Mouse (Mus musculus) midbrain, embryonic 13.5 days (tissue): ENCODE results near the gene Sema3f. TPM values are rescaled to one million over a fixed set of nuclear protein-coding genes. Genes with fewer than 3 reads are reported as not detected.

Experiments
- ATAC-seq: fragments of 200-750 bp; cut with Nextera tagmentation; 2 replicates; pipeline ENCODE4 v1.8.0; 2017; ENCODE audit warnings: mild to moderate bottlenecking, moderate TSS enrichment, moderate library complexity
- H3K27ac ChIP-seq: fragments of 300-500 bp; sonication (generic); 2 replicates; pipeline ENCODE4 v1.5.1; 2015; ENCODE audit warnings: inconsistent platforms, mild to moderate bottlenecking, moderate library complexity
- H3K27me3 ChIP-seq: fragments of 300-500 bp; sonication (generic); 2 replicates; pipeline ENCODE4 v1.6.1; 2015; ENCODE audit warnings: mild to moderate bottlenecking, inconsistent platforms
- H3K36me3 ChIP-seq: fragments of 300-500 bp; sonication (generic); 2 replicates; pipeline ENCODE4 v1.6.1; 2015; ENCODE audit warnings: mild to moderate bottlenecking, inconsistent platforms
- H3K4me1 ChIP-seq: fragments of 300-500 bp; sonication (generic); replicated peaks from 2 replicates; pipeline ENCODE4 v1.6.1; 2015; ENCODE audit warnings: inconsistent platforms
- H3K4me2 ChIP-seq: fragments of 300-500 bp; sonication (generic); replicated peaks from 2 replicates; pipeline ENCODE4 v1.6.1; 2015; ENCODE audit warnings: moderate library complexity, mild to moderate bottlenecking, inconsistent platforms
- H3K4me3 ChIP-seq: fragments of 300-500 bp; sonication (generic); replicated peaks from 2 replicates; pipeline ENCODE4 v1.5.1; 2015; ENCODE audit warnings: mild to moderate bottlenecking, inconsistent platforms
- H3K9ac ChIP-seq: fragments of 300-500 bp; sonication (generic); replicated peaks from 2 replicates; pipeline ENCODE4 v1.6.1; 2015; ENCODE audit warnings: mild to moderate bottlenecking, inconsistent platforms
- H3K9me3 ChIP-seq: fragments of 300-500 bp; sonication (generic); 2 replicates; pipeline ENCODE4 v1.6.1; 2016; ENCODE audit warnings: mild to moderate bottlenecking, inconsistent platforms
- WGBS: fragments of 180-500 bp; shearing (Covaris S2); methylation state at CpG from one replicate; pipeline ENCODE4 v1.1.7; 2015; 5-methylcytosine and 5-hydroxymethylcytosine counted together
- polyA plus RNA-seq: library from polyadenylated mRNA; unstranded; fragments of >200 nt; fragmentation: Nextera tagmentation; extraction: Ambion mirVana; gene quantifications from 2 replicates; pipeline ENCODE4 v1.2.1, GENCODE M21; 2015

The Sema3f gene
- polyA plus RNA-seq, 1 experiment from 2014 or later = 24.6 TPM

DNA sequence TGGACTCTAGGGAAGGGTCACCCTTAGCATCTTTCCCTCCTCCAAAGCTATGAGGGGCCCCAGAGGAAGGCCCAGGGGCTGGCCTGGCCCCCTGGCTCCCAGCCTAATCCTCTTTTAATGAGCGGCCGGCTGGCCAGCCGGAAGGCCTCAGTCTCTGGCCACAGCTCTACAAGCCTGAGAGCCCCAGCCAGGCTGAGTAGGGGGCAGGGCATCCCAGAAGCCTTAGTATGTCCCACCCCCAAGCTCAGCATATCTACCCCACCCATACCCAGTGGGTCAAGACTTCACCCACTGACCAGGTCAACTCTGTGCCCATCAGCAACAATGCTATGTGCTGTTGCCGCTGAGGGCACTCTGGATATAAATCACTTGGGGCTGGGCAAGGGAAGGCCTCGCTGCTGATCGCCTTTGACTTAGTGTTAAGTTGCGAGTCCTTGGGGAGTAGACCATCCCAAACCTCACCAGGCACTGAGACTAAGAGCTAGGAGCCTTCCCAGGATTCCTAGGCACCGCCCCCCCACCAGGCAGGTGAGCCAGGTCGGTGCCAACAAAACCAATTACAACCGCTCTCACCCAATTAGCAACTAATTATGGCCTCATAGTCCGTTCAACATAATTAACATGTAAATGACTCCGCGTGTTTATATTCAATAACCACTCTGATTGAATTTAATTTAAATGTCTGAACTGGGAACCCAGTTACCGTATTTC, 12.3 kb downstream of the Sema3f start:
- H3K27me3 ChIP-seq = no peaks in the 10 kb centered on the region
- no peaks in the 10 kb centered on the region for H3K9me3 ChIP-seq
- H3K4me2 ChIP-seq = peak overlapping the region; percentile 40
- H3K4me3 ChIP-seq = no peak overlapping the region
- WGBS = 7% methylated on average over 14 of the region's 14 CpGs
- peaks cover 28% of the 10 kb centered on the region for H3K36me3 ChIP-seq
- H3K9ac ChIP-seq = peak overlapping the region; percentile 50; the same call in 1 of the 2 replicates
- peak; percentile 35; the same call in 1 of the 2 replicates for ATAC-seq
- peaks cover 94% of the 10 kb centered on the region for H3K4me1 ChIP-seq
- peak overlapping the region; percentile 61 for H3K27ac ChIP-seq

DNA sequence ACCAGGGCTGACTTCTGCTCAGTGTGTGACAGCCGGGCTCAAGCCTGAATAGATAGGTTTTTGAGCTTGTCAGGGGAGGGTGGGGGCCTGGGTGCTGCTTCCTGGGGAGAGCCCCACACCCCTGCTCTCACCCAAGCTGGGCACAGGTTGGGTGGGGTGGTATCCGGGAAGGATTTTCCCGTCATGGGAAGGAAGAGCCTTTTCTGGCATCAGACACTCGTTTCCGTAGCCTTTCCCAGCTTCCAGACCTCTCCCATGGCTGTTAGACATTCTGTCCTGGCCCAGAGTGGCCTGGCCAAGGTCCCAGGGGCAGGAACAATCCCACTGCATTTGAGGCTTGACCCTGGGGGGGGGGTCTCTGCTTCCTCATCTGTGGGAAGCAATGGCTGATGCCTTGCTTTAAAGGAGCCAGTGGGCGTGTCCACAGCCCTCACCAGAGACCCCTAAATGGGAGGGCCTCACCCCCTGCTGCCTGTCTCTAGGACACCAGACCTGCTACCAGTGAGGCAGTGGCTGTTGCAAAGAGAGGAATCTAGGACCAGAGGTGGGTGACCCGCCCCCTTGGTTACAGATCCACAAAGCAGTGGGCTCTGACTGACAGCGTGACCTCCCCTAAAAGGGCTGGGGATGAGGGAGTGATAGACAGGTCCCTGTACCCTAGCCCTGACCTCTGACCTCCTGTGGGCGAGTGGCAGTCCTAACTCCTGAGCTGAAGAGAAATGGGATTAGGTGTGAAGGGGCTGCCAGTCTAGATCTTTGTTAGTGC, 13.2 kb downstream of the Sema3f start:
- 13% methylated on average over 9 of the region's 9 CpGs for WGBS
- Histone ChIP-seq H3K9me3 (no peaks in the 10 kb centered on the region), H3K4me3 (no peak overlapping the region), H3K27me3 (no peaks in the 10 kb centered on the region), H3K4me2 (peak overlapping the region; percentile 22; the same call in 1 of the 2 replicates), H3K36me3 (peaks cover 29% of the 10 kb centered on the region), H3K9ac (no peak overlapping the region; the same call in 1 of the 2 replicates), H3K27ac (peak overlapping the region; percentile 47; the same call in 1 of the 2 replicates), H3K4me1 (peaks cover 89% of the 10 kb centered on the region)
- ATAC-seq = no peak

DNA sequence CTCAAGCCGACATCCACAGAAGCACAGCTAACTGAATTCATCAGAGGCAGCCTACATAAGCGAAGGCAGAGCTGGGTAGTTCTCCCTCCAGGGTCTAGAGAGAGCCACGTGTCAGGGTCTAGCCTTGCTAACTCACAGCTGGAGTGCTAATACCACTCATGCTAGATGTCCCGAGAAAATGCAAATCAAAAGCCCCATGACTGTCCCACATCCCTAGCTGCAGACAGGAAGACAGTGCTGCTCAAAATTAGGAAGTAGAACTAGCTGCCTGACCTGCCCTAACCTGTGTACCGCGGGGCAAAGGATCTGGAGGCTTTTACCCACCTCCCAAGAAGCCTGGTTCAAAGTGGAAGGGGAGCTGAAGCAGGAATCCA, 14.2 kb downstream of the Sema3f start:
- Histone ChIP-seq H3K36me3 (peaks cover 33% of the 10 kb centered on the region), H3K9me3 (no peaks in the 10 kb centered on the region), H3K9ac (no peak overlapping the region), H3K4me1 (peaks cover 81% of the 10 kb centered on the region), H3K4me3 (no peak overlapping the region), H3K4me2 (no peak overlapping the region), H3K27me3 (no peaks in the 10 kb centered on the region), H3K27ac (0 out of 2 replicates have a peak overlapping the region, but pooled peaks have one; percentile 4)
- WGBS = 30% methylated on average over 6 of the region's 6 CpGs
- ATAC-seq = no peak

- no peaks in the 10 kb centered on the region for H3K9me3 ChIP-seq
- 0 out of 2 replicates have a peak overlapping the region, but pooled peaks have one; percentile 36 for H3K9ac ChIP-seq
- H3K4me1 ChIP-seq = peaks cover 76% of the 10 kb centered on the region
- 0 out of 2 replicates have a peak overlapping the region, but pooled peaks have one; percentile 4 for H3K27ac ChIP-seq
- H3K27me3 ChIP-seq = no peaks in the 10 kb centered on the region
- no peak for ATAC-seq
- H3K4me3 ChIP-seq = no peak overlapping the region
- H3K4me2 ChIP-seq = no peak overlapping the region
- WGBS = 76% methylated on average over 12 of the region's 12 CpGs
- peaks cover 38% of the 10 kb centered on the region for H3K36me3 ChIP-seq
These were observed 14.7 kb downstream of the Sema3f start for GRCm38 (mm10) chr9:107695441-107696105.

GRCm38 (mm10) chr9:107694627-107695026, 15.6 kb downstream of the Sema3f start:
- Histone ChIP-seq H3K4me3 (no peak overlapping the region), H3K4me1 (peaks cover 66% of the 10 kb centered on the region), H3K36me3 (peaks cover 41% of the 10 kb centered on the region), H3K9me3 (no peaks in the 10 kb centered on the region), H3K27me3 (no peaks in the 10 kb centered on the region), H3K4me2 (no peak overlapping the region), H3K27ac (no peak overlapping the region), H3K9ac (no peak overlapping the region)
- 68% methylated on average over 7 of the region's 7 CpGs for WGBS
- no peak for ATAC-seq

- no peaks in the 10 kb centered on the region for H3K9me3 ChIP-seq
- H3K9ac ChIP-seq = peak overlapping the region; percentile 32; the same call in 1 of the 2 replicates
- H3K27ac ChIP-seq = peak overlapping the region; percentile 39; the same call in 1 of the 2 replicates
- no peak overlapping the region for H3K4me2 ChIP-seq
- H3K4me3 ChIP-seq = no peak overlapping the region
- peaks cover 55% of the 10 kb centered on the region for H3K4me1 ChIP-seq
- H3K36me3 ChIP-seq = peaks cover 51% of the 10 kb centered on the region
- no peaks in the 10 kb centered on the region for H3K27me3 ChIP-seq
- ATAC-seq = 0 out of 2 replicates have a peak, but pooled peaks have one; percentile 12
- 48% methylated on average over 4 of the region's 4 CpGs for WGBS
These were observed 16.8 kb downstream of the Sema3f start for GRCm38 (mm10) chr9:107693433-107693987.

GRCm38 (mm10) chr9:107692785-107693184, 17.5 kb downstream of the Sema3f start:
- Histone ChIP-seq H3K9me3 (no peaks in the 10 kb centered on the region), H3K27me3 (no peaks in the 10 kb centered on the region), H3K9ac (peak overlapping the region; percentile 32; the same call in 1 of the 2 replicates), H3K4me1 (peaks cover 48% of the 10 kb centered on the region), H3K36me3 (peaks cover 58% of the 10 kb centered on the region), H3K27ac (peak overlapping the region; percentile 39; the same call in 1 of the 2 replicates), H3K4me2 (no peak overlapping the region), H3K4me3 (no peak overlapping the region)
- no peak for ATAC-seq
- 75% methylated on average over 5 of the region's 5 CpGs for WGBS

DNA sequence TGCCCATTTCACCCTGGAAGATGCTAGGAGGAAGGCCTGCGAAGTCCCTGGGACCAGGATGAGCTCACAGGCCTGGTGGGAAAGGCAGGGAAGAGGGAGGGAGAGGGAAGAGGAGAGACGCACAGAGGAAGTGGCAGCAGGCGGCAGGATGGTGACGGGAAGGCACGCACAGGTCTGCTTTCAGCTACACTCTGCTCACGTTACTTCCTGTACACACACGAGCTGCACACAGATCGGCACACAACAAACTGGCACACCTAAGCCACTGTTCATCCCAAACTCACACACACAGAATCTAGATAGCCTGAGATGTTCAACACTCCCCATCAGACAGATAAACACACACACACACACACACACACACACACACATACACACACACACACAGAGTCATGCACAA, 19.9 kb downstream of the Sema3f start:
- no peak for ATAC-seq

DNA sequence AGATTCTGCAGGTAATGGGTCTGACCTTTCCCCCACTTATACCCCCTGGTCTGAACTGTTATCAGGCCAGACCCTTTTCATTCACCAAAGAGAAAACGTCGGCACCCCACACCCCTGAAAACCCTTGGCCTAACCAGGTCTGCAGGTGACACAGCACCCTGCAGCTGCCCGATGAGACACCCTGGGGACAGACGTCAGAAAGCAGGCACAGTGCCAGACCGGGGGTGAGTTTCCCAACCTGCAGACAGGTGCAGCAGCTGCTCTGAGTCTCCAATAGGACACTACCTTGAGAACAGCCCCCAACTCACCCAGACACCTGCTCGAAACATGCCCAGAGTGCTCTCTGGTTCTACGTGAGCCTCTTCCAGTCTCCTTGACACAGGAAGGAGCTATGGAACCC, 21.3 kb downstream of the Sema3f start:
- H3K36me3 ChIP-seq = peaks cover 87% of the 10 kb centered on the region
- WGBS = 88% methylated on average over 7 of the region's 7 CpGs
- no peak overlapping the region for H3K27ac ChIP-seq
- no peak overlapping the region for H3K4me2 ChIP-seq
- H3K4me3 ChIP-seq = no peak overlapping the region
- no peak for ATAC-seq
- peaks cover 13% of the 10 kb centered on the region for H3K4me1 ChIP-seq
- H3K27me3 ChIP-seq = no peaks in the 10 kb centered on the region
- no peak overlapping the region for H3K9ac ChIP-seq
- no peaks in the 10 kb centered on the region for H3K9me3 ChIP-seq

More for the DNA sequence above, 19.9 kb downstream of the Sema3f start:
- Histone ChIP-seq H3K4me3 (no peak overlapping the region), H3K27ac (0 out of 2 replicates have a peak overlapping the region, but pooled peaks have one; percentile 19), H3K36me3 (peaks cover 76% of the 10 kb centered on the region), H3K4me1 (peaks cover 24% of the 10 kb centered on the region), H3K9ac (no peak overlapping the region), H3K27me3 (no peaks in the 10 kb centered on the region), H3K9me3 (no peaks in the 10 kb centered on the region), H3K4me2 (no peak overlapping the region)
- 88% methylated on average over 8 of the region's 8 CpGs for WGBS

DNA sequence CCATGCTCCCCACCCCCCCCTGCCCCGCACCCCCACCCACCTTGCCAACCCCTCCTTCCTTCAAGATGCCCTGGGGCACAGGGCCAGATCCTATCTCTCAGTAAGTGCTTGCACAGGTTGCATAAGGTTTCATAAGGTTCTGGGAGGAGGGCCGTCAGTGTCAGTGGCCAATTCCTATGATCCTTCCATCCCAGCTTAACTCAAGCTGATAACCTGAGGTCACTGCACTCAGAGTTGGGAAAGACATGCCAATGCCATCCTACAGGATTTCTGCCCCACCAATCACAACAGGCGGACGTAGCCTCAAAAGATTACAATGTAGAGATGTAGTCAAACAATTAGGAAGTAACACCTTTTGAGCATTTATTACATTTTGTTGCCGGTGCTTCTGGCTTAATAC, 21.9 kb downstream of the Sema3f start:
- ATAC-seq = no peak
- Histone ChIP-seq H3K9ac (no peak overlapping the region), H3K36me3 (peaks cover 92% of the 10 kb centered on the region), H3K9me3 (no peaks in the 10 kb centered on the region), H3K4me2 (no peak overlapping the region), H3K4me3 (no peak overlapping the region), H3K27me3 (no peaks in the 10 kb centered on the region), H3K4me1 (peaks cover 8% of the 10 kb centered on the region), H3K27ac (no peak overlapping the region)
- 90% methylated on average over 5 of the region's 5 CpGs for WGBS

DNA sequence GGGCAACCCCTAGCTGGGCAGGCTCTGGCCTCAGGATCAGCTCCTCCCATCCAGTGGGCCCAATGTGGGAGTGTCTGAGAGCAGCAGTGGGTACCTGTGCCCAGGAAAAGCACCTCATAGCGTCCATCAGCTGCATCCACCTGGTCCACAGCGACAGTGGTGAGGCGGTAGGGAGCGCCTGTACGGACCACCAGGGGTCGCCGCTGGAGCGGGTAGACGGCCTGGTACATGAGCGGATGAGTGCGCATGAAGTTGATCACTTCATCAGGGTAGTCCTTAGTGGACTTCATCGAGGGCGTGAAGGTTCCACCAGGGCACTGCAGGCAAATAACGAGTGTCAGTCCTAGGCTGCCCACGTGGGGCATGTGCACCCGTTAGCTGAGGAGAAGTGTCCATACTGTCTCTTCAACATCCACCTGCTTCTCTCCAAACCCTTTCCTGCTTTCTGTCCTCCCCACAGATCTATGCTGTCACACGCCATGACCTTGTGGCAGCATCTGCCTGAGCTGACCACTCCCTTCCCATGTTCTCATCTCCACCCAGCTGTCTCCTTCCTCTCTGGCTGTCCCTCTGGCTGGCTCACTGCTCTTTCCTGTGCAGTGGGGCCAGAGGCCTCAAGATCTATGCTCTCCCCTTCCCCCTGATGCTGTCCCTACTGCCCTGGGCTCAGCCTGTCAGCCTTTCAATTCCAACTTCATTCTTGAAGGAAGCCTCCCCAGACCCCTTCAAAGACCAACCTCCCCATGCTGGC, 24.9 kb downstream of the Sema3f start:
- Histone ChIP-seq H3K27me3 (no peaks in the 10 kb centered on the region), H3K4me2 (no peak overlapping the region), H3K4me1 (no peaks in the 10 kb centered on the region), H3K4me3 (no peak overlapping the region), H3K27ac (no peak overlapping the region), H3K9me3 (no peaks in the 10 kb centered on the region), H3K36me3 (peaks cover 84% of the 10 kb centered on the region), H3K9ac (peak overlapping the region; percentile 19; the same call in 1 of the 2 replicates)
- ATAC-seq = peak; percentile 77
- WGBS = 32% methylated on average over 17 of the region's 17 CpGs
